Mouse (Mus musculus) hindbrain, embryonic 16.5 days (tissue): ENCODE results near the gene Iqgap2. TPM values are rescaled to one million over a fixed set of nuclear protein-coding genes. Genes with fewer than 3 reads are reported as not detected.

Experiments
- ATAC-seq: fragments of 200-750 bp; cut with Nextera tagmentation; 2 replicates; pipeline ENCODE4 v1.8.0; 2017; ENCODE audit warnings: moderate TSS enrichment, moderate library complexity
- H3K27ac ChIP-seq: fragments of 300-500 bp; sonication (generic); 2 replicates; pipeline ENCODE4 v1.5.1; 2014; ENCODE audit warnings: low read depth, mild to moderate bottlenecking, control low read depth, low read length, moderate library complexity
- H3K27me3 ChIP-seq: fragments of 300-500 bp; sonication (generic); replicated peaks from 2 replicates; pipeline ENCODE4 v1.6.1; 2014; ENCODE audit warnings: low read length; ENCODE audit not compliant: control insufficient read depth, insufficient read depth
- H3K36me3 ChIP-seq: fragments of 300-500 bp; sonication (generic); 2 replicates; pipeline ENCODE4 v1.6.1; 2014; ENCODE audit warnings: mild to moderate bottlenecking, low read length, moderate library complexity, mixed read lengths; ENCODE audit not compliant: control insufficient read depth, insufficient read depth
- H3K4me1 ChIP-seq: fragments of 300-500 bp; sonication (generic); 2 replicates; pipeline ENCODE4 v1.6.1; 2014; ENCODE audit warnings: low read depth, low read length; ENCODE audit not compliant: control insufficient read depth, insufficient read depth
- H3K4me2 ChIP-seq: fragments of 300-500 bp; sonication (generic); 2 replicates; pipeline ENCODE4 v1.6.1; 2014; ENCODE audit warnings: mild to moderate bottlenecking, low read length, control low read depth, moderate library complexity
- H3K4me3 ChIP-seq: fragments of 300-500 bp; sonication (generic); 2 replicates; pipeline ENCODE4 v1.5.1; 2014; ENCODE audit warnings: mild to moderate bottlenecking, low read length, control low read depth, moderate library complexity
- H3K9ac ChIP-seq: fragments of 300-500 bp; sonication (generic); 2 replicates; pipeline ENCODE4 v1.6.1; 2014; ENCODE audit warnings: low read depth, mild to moderate bottlenecking, control low read depth, low read length, moderate library complexity
- H3K9me3 ChIP-seq: fragments of 300-500 bp; sonication (generic); 2 replicates; pipeline ENCODE4 v1.6.1; 2014; ENCODE audit warnings: mild to moderate bottlenecking, low read length, moderate library complexity; ENCODE audit not compliant: control insufficient read depth
- WGBS: fragments of 180-500 bp; shearing (Covaris S2); extraction: QIAGEN DNeasy Blood & Tissue Kit; methylation state at CpG from one replicate; pipeline ENCODE4 v1.1.7; 2014; 5-methylcytosine and 5-hydroxymethylcytosine counted together
- polyA plus RNA-seq: library from polyadenylated mRNA; unstranded; fragments of >200 nt; fragmentation: Nextera tagmentation; extraction: Ambion mirVana; gene quantifications from 2 replicates; pipeline ENCODE4 v1.2.1, GENCODE M21; 2015

Gene Iqgap2
- polyA plus RNA-seq, 1 experiment from 2014 or later: 3.5 TPM

DNA sequence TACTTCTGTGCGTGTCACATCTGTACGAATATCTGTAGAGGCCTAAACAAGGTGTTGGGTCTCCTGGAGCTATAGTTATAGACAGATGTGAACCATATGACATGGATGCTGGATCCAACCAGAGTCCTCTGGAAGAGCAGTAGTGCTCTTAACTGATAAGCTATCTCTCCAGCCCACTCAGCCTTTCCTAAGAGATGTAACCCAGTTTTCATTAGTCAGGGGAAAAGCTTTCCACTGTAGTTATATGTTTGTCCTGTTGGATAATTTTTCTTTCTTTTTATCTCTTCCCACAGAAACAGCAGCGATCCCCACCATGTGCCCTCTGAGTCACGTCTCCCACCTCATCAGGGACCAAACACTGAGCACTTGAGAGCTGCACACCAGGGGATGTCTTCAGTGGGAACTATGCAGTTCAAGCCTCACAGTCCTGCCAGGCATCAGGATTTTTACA, 212.2 kb downstream of the Iqgap2 start:
- no peak overlapping the region for H3K9ac ChIP-seq
- no peak overlapping the region for H3K4me3 ChIP-seq
- H3K9me3 ChIP-seq: no peaks in the 10 kb centered on the region
- no peak overlapping the region for H3K4me2 ChIP-seq
- ATAC-seq: no peak
- no peaks in the 10 kb centered on the region for H3K27me3 ChIP-seq
- no peak overlapping the region for H3K27ac ChIP-seq
- no peaks in the 10 kb centered on the region for H3K4me1 ChIP-seq
- 82% methylated on average over 4 of the region's 4 CpGs for WGBS
- H3K36me3 ChIP-seq: no peaks in the 10 kb centered on the region

- Histone ChIP-seq H3K36me3 (no peaks in the 10 kb centered on the region), H3K27ac (no peak overlapping the region), H3K4me1 (no peaks in the 10 kb centered on the region), H3K9ac (no peak overlapping the region), H3K4me3 (no peak overlapping the region), H3K9me3 (no peaks in the 10 kb centered on the region), H3K4me2 (no peak overlapping the region), H3K27me3 (no peaks in the 10 kb centered on the region)
- WGBS: 93% methylated on average over 5 of the region's 5 CpGs
- ATAC-seq: no peak
Measured at GRCm38 (mm10) chr13:95679078-95679477, 212.6 kb downstream of the Iqgap2 start.

- Histone ChIP-seq H3K36me3 (no peaks in the 10 kb centered on the region), H3K4me1 (no peaks in the 10 kb centered on the region), H3K9me3 (no peaks in the 10 kb centered on the region), H3K9ac (no peak overlapping the region), H3K27ac (no peak overlapping the region), H3K4me3 (no peak overlapping the region), H3K27me3 (no peaks in the 10 kb centered on the region), H3K4me2 (no peak overlapping the region)
- WGBS: 90% methylated on average over 7 of the region's 7 CpGs
- no peak for ATAC-seq
Measured at GRCm38 (mm10) chr13:95672372-95672771, 219.3 kb downstream of the Iqgap2 start.

DNA sequence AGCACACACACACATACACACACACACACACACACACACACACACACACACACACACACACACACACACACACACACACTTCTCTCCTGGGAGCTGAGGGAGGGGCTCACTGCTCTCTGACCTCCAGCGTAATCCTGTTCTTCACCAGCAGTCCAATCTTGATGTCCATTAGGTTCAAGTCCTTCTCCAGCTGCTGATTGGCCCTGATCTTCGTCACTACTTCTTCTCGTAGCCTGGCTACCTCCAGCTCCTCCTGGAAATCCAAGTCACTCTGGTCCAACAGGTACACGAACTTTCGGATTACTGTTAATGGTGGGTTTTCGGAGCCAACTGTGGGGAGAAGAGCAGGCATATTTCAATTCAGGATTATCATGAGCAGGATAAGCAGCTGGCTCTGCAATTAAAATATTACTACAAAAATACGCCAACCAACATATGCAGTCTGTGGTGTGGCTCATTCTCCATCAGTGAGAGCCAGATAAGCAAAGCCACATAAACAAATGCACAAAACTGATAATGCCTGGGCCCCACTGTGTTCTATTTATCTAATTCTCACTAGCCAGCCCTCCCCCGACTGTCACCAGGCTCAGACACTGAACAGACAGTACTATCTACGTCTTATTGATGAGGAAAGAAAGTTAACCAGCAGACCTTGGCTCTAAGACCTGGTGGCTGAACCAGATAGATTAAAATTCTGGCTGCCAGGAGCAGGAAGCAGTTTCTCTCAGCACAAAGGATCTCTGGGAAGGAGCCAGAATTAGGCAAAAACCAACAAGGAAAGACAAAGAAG, 220.4 kb downstream of the Iqgap2 start:
- ATAC-seq: no peak
- Histone ChIP-seq H3K27me3 (no peaks in the 10 kb centered on the region), H3K4me2 (no peak overlapping the region), H3K4me3 (no peak overlapping the region), H3K4me1 (no peaks in the 10 kb centered on the region), H3K9ac (no peak overlapping the region), H3K27ac (no peak overlapping the region), H3K36me3 (no peaks in the 10 kb centered on the region), H3K9me3 (no peaks in the 10 kb centered on the region)
- WGBS: 82% methylated on average over 9 of the region's 9 CpGs

DNA sequence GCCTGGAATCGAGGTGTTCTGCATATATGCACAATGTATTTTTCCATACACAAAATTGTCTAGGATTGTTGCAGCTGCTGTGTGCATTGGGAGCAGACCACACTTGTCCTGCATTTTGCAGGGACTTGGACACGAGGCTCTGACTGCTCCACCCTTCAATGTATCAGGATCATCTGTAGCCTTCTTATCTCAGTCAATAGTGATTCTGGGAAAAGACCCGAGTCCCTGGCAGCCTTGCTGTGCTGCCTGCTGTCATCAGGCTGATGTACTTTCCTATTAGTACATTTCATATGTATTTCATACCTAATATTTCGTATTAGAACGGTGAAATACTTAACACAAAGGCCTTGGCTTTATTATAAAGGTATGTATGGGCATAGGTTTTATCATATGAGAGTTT, 221.2 kb downstream of the Iqgap2 start:
- Histone ChIP-seq H3K27ac (no peak overlapping the region), H3K9ac (no peak overlapping the region), H3K4me3 (no peak overlapping the region), H3K4me1 (no peaks in the 10 kb centered on the region), H3K4me2 (no peak overlapping the region), H3K9me3 (no peaks in the 10 kb centered on the region), H3K27me3 (no peaks in the 10 kb centered on the region), H3K36me3 (no peaks in the 10 kb centered on the region)
- 95% methylated on average over 5 of the region's 5 CpGs for WGBS
- no peak for ATAC-seq

DNA sequence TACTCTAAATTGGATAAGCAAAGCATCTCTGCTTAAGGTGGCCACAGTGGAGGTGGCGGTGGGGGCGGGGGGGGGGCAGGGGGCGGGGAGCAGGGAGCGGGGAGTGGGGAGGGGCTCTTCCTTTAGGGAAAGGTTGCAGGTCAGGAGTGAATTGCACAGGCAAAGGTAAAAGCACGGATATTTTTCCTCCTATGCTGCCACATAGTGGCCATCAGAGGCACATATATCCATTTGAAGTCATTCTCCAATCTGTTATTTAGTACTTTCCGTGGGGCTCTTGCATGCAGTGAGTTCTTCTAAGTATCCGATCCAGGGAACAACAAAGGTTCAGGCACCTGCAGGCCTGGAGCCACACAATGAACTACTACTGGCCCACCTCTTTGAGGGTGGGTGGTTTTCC, 224.5 kb downstream of the Iqgap2 start:
- H3K27me3 ChIP-seq: no peaks in the 10 kb centered on the region
- H3K9me3 ChIP-seq: no peaks in the 10 kb centered on the region
- H3K36me3 ChIP-seq: no peaks in the 10 kb centered on the region
- ATAC-seq: peak; percentile 50; the same call in 1 of the 2 replicates
- H3K27ac ChIP-seq: no peak overlapping the region
- no peaks in the 10 kb centered on the region for H3K4me1 ChIP-seq
- H3K4me2 ChIP-seq: no peak overlapping the region; the same call in 1 of the 2 replicates
- H3K4me3 ChIP-seq: no peak overlapping the region
- H3K9ac ChIP-seq: no peak overlapping the region
- WGBS: 31% methylated on average over 6 of the region's 7 CpGs

DNA sequence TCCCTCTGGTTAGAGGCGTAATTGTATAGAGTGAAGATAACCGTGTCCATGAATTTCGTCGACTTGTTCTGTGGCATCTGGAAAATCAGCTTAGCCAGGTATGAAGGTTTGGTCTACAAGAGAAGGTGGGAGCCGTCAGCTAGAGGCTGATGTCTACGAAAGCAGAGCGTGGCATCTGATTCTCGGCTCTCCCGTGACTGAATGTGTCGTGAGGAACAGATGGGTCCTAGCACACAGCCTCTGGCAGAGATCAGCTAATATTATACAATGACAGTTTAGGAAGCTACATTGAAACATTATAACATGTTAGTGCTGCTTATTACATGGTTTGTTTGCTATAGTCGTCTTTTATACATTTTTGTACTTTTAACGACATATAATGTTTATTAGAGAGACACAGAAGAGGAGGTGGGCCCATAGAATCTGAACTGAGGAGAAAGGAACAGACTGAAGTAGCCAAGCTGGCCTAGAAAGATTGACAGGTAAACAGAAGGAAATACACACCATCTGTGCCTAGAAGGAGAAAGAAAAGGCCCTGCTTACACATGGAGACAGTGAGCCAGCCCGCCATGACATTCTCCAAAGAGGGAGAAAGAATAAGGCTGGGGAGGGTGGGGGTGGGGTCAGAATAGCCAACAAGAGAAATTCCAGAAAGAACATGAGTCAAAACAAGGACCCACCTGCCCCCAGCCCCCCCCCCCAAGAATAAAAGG, 225.9 kb downstream of the Iqgap2 start:
- WGBS: 81% methylated on average over 13 of the region's 13 CpGs

DNA sequence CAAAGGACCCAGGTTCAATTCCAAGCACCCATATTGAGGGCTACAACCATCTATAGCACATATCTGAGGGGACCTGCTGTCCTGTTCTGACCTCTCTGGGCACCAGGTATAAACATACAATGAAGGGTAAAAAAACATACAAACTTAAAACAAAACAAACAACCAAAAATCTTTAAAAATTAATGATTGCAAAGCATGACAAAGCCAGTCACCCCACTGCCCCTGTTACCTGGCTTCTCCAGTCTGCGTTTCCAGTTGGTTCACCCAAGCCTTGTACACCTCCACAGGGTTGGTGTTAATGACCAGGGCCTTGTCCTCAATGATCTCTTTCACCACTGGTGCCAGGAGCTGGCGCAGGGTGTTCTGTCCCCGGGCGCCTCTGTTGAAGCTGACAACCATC, 227.9 kb downstream of the Iqgap2 start:
- no peak overlapping the region for H3K4me2 ChIP-seq
- no peaks in the 10 kb centered on the region for H3K36me3 ChIP-seq
- H3K9me3 ChIP-seq: no peaks in the 10 kb centered on the region
- H3K27me3 ChIP-seq: no peaks in the 10 kb centered on the region
- ATAC-seq: no peak
- no peak overlapping the region for H3K27ac ChIP-seq
- WGBS: 97% methylated on average over 4 of the region's 4 CpGs
- H3K9ac ChIP-seq: no peak overlapping the region
- no peaks in the 10 kb centered on the region for H3K4me1 ChIP-seq
- no peak overlapping the region for H3K4me3 ChIP-seq

More for the DNA sequence above, 225.9 kb downstream of the Iqgap2 start:
- H3K4me3 ChIP-seq: no peak overlapping the region
- H3K27ac ChIP-seq: no peak overlapping the region
- no peaks in the 10 kb centered on the region for H3K4me1 ChIP-seq
- no peak overlapping the region for H3K9ac ChIP-seq
- H3K27me3 ChIP-seq: no peaks in the 10 kb centered on the region
- ATAC-seq: no peak
- H3K9me3 ChIP-seq: no peaks in the 10 kb centered on the region
- no peaks in the 10 kb centered on the region for H3K36me3 ChIP-seq
- no peak overlapping the region for H3K4me2 ChIP-seq

DNA sequence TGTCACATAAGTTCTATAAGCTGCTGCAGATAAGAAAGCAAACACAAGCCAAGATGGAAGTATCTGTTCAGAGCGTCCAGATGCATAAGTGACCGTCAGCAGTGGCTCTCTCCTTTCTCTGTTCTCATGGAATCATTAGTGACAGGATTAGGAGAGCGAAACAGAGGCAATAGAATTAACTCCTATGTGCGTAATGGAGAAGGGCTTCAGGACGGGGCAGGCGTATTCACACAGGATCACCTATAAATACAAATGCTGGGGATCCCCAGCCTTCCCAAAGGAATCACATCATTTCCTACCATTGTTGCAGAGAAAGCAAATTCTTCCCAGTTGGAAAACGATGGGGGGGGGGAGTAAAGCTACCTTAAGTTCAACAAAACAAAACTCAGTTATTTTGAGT, 232.3 kb downstream of the Iqgap2 start:
- H3K36me3 ChIP-seq: no peaks in the 10 kb centered on the region
- H3K4me2 ChIP-seq: no peak overlapping the region
- H3K4me1 ChIP-seq: no peaks in the 10 kb centered on the region; the same call in 1 of the 2 replicates
- H3K27ac ChIP-seq: no peak overlapping the region
- WGBS: 86% methylated on average over 7 of the region's 7 CpGs
- H3K9ac ChIP-seq: no peak overlapping the region
- H3K9me3 ChIP-seq: no peaks in the 10 kb centered on the region
- ATAC-seq: no peak
- H3K27me3 ChIP-seq: no peaks in the 10 kb centered on the region
- H3K4me3 ChIP-seq: no peak overlapping the region
